Mouse (Mus musculus) kidney, adult 18-20 months (tissue): ENCODE measurements around the gene Shisa7.
A peak's percentile ranks its signal among the peaks of the same experiment; 100 is the strongest.
"Not testable (repeated sequence)": the region's sequence is repeated elsewhere in the genome, so short reads cannot be mapped to it uniquely, and the experiment has no call there.

Experiments
- DNase-seq: peaks from one replicate; pipeline ENCODE4 v3.0.0; 2021

Gene Shisa7

DNA sequence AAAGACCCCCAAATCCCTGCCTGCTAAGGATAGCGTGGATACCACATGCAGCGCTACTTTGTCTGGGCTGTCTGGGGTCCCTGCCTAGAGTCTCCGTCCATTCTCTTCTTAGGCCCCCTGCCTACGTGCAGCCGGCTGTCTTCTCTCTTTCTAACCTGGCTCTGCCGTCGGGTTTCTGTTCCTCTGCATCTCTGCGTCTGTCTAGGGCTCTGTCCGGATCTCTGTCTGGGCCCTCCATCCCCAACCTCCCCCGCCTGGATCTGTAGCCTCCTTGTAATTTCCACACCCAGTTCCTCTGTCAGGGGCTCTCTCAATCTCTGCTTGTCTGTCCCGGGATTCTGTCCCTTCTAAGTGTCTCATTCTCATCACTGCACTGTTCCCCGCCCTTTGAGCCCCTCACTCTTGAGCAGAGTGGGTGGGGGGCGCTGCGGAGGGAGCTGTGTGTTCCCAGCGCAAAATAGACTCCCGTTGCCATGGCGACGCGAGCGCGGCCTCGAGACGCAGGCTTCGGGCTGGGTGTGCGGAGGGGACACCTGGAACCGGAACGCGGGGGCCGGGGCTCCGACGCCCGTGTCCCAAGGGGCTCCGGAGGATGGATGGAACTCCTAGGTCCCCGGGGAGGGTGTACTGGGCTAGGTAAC, 772 bp downstream of the Shisa7 start:
- no peak for DNase-seq

DNA sequence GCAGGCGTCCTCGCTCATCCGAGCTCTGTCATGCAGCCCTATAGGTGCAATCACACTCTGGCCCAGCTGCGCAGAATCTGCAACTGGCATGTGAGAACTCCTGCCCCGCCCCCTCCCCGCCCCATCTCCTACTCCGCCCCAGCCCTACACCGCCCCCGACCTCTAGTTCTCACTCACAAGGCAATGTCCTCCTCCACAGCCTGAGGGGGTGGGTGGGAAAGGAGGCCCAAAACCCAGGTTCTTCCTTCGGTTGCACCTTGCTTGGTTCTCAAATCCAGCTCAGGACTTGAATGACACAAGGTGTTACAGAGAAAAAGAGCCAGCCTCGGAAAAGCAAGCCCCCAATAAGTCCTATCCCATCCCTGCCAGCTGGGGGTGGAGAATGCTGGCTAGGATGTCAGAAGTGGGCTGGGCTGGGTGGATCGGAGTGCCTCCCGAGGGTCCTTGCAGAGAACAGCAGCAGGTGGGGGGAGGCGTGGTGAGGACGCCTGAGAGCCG, 1.8 kb downstream of the Shisa7 start:
- DNase-seq: no peak

DNA sequence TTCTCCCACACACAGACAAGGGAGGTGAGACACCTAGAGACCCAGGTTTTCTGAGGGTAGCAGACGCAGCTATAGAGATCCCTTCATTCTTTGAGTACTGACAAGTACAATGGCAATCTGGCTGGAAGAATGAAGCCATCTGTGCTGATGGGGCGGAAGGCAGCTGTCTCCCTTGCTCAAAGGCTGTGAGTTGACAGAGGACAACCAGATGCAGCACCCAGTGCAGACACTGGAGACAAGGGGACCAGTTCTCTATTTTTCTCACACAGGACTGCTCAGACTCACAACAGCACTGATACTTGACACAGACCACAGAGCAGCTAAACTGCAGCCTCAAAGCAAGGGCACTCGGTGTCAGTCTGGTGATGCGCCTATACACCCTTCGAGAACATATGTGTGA, 2.4 kb downstream of the Shisa7 start:
- no peak for DNase-seq

DNA sequence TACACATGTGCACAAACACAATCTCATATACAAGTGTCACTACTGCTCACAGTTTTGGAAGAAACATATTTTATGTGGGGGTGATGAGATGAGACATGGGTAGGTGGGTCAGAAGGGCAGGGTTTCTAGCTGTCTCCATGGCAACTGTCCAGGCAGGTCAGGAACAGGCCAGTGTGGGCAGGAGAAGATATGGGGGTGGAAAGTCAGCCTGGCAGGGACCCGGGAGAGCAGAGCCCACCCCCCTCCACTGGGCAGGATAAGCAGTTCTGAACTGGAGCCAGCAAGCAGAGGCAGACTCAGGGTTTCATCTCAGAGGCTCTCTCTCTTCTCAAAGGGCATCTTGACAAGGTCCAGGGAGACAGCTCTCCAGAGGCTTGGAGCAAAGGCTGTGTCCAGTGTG, 6.9 kb downstream of the Shisa7 start:
- no peak for DNase-seq

DNA sequence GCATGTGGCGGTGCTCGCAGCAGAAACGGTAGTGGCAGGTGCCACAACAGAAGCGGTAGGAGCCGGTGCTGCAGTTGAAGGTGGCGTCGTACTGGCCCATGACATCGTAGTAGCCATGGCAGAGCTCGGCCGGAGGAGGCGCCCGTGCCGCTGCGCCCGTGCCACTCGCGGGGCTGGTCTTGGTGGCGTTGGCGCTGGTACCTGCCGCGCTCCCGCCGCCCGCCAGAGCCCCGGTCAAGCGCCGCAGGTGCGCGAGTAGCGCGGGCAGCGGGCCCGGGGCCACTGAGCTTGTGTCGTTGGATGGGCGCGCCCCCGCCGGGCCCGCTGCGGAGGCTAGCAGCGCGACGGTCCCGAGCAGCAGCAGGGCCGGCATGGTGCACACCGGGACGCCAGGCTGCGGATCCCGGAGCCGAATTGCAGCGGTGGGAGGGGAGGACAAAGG, 8.1 kb downstream of the Shisa7 start:
- peak; percentile 85 for DNase-seq

DNA sequence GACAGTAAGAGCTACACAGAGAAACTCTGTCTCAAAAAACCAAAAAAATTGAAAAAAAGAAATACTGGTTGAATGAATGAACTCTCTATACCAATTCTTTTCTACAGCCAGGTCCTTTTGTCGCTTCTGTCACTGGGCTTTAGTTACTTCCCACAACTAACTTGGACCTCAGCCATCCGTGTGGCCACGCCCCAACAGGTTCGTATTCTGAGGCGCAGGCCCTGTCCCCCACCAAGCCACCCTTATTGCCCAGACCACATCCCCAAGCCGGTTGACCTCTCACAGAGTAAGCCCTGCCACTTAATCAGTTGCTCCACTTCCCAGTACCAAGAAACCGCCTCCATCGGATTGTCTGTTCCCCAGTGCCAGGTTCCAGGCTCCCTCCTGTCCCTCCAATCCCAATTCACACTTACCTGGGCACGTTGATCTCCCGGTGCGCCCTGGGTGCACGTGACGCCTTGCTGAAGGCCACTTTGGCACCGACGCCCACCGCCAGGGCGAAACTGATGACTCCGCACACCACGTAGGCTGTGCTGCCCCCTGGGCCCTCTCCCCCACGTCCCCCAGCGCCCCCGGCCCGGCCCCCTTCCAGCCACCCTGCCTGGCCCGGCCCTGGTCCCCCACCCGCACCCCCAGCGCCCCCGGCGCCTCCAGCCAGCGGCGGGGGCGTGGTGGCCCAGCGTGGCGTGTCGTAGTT, 8.7 kb downstream of the Shisa7 start:
- no peak for DNase-seq

DNA sequence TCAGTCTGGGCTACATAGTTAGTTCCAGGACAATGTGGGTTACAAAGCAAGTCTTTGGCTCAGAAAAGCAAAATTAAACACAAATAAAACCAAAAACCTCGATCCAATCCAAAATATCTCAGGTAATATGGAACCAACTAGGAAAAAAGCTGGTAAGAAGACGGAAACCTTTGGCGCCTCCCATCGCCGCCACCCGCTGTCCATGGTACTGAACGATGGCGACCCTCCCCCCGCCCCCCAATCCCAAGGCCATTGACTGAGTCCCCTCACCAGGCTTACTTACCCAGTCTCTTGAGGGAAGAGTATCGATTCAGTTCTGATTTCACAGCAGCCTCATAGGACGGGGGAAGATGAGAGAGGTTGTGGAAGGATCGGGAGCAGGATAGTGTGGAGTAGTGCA, 14.0 kb downstream of the Shisa7 start:
- DNase-seq: no peak

DNA sequence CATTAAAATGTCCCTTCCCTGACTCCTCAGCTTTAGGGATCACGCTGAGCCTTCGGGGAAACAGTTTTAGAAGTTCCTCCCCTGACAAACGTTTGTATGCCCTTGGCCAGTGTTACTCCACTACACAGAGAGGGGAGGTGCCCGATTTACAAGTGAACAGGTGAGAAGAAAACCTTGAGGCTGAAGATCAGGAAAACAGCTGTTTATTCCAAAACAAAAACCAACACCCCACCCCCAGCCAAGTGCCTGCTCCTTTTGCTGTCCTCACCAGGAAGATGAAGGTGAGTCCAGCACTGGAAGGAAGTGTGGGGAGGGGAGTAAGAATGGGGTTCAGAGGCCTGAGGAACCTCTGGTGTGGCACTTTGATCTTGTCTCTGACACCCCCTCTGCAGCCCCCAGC, 19.1 kb downstream of the Shisa7 start:
- DNase-seq: no peak

DNA sequence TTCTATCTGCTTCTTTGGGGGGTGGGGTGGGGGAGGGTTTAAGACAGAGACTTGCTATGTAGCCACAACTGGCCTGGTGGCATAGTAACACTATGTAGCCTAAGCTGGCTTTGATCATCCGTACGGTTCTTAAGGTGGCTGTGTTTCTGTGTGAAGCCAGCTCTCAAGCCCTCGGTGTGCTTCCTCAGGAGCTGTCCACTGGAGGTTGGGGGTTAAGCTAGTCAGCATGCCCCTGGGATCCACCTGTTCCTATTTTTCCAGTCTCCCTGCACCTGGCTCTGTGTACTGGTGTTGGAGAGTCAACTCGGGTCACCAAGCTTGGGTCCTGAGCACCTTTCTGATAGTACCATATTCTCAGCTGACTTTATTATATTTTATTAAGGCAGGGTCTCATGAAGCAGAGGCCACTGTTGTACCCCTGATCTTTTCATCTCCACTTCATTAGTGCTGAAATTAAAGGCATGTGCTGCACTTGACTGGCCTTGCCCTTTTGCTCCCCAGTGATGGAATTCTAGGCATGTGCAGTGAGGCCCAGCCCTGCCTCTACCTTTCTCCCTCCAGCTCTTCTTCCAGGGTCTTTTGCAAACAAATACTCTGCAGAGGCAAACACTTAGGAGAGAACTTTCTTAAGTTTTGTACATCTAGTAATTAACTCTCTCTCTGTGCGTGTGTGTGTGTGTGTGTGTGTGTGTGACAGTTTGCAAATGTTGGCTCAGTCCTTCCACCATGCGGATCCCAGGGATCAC, 22.2 kb downstream of the Shisa7 start:
- DNase-seq: peak; percentile 22

DNA sequence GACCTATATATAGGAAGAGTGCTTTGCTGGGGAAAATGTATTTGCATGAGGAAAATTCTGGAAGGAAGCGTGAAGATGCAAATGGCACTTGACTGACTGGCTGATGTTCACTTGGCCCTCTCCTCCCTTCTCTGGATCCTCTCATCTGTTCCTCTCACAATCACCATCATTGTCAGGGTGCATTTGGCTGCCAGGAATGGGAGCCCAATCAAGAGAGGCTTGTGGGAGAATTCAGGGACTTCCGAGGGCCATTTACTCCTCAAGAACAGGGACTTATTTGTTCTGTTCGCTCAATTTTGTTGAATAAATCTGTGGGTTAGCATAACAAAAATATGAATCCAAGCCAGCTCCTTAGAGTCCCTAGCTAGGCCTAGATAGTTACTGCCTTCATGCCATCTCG, 22.8 kb downstream of the Shisa7 start:
- DNase-seq: no peak

DNA sequence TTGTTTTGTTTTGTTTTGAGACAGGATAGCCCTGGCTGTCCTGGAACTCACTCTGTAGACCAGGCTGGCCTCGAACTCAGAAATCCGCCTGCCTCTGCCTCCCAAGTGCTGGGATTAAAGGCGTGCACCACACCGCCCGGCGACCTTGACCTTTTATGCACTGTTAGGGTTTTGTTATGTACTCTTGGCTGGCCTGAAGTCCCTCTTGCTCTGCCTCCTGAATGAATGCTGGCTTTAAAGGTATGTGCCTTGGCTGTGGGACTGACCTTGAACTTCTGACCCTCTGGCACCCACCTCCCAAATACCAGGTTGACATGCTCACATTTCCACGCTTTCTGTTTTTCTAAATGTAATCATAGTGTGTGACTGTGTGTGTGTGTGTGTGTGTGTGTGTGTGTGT, 23.6 kb downstream of the Shisa7 start:
- DNase-seq: not testable (repeated sequence)

DNA sequence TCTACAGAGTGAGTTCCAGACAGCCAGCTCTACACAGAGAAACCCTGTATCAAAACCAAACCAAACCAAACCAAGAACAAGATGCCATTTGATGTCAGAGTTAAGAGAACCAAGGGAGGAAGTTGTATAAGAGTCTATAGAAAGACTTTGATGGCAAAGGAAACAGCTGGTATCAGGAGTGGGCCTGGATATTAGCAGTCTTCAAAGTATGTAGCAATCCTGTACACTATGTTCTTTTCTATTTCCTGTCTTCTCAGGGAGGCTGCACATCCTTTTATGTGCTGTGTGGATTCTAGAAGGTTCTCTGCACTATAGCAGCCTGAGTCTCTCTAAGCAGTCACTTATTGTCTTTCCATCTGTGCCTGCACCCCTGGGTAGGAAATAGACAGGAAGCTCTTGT, 27.9 kb downstream of the Shisa7 start:
- no peak for DNase-seq

DNA sequence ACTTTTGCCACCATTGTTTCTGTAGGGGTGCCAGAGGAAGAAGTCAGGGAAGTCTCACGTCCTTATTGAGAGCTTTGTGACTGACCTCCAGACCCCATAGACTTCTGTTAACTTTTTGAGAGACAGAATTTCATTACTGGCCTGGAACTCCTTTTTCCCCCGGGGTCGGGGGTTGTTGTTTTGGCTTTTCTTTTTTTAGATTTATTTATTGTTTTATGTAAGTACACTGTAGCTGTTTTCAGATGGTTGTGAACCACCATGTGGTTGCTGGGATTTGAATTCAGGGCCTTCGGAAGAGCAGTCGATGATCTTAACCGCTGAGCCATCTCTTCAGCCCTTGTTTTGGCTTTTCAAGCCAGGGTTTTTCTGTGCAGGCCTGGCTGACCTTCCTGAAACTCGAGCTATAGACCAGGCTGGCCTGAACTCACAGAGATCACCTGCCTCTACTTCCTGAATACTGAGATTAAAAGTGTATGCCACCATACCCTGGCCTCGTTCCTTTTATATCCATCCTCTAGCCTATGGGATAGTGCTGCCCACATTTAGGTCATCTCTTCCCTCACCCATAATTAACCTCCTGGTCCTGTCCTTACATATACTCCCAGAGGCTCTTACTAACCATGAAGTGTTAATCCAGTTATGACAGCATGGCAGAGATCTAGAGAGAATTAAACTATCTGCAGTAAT, 31.2 kb downstream of the Shisa7 start:
- DNase-seq: no peak

DNA sequence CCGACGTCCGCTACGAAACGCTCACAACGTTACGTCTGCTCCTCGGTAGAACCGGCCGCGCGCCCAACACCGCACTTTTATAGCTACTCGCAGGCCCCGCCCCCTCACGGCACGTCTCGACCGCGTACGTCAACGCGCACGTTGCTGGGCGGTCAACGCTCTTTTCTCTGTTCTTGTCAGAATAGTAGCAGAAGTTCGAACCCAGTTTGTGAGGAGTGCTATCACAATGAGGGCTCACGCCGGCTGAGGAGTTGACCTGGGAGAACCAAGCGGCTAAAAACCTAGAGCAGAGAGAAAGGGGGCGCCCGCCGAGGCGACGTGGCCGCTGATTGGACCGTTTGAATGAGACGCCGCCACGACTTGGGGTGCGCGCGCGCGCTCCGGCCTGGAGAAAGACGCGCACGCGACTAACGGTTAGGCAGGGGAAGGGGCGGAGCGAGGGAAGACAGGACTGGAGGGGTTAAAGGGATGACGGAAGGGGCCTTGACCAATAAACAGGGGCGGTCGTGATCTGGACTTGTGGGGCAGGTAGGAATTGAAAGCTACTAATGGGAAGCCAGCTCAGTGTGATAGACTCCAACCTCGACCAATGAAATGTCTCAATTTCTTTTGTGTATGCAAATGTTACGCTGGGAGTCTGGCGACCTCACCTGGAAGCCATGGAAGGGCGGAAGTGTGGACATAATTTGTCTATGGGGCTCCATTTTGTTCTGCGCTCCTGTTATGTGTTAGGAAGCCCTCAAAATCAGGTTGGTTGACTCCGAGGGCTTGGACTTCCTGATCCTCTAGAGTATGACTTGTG, 32.0 kb downstream of the Shisa7 start, which contains the start of gene Ube2s:
Gene Ube2s (minus strand): TSS at position 288 of the 802 bp plus-strand sequence.
- DNase-seq: peak; percentile 98

DNA sequence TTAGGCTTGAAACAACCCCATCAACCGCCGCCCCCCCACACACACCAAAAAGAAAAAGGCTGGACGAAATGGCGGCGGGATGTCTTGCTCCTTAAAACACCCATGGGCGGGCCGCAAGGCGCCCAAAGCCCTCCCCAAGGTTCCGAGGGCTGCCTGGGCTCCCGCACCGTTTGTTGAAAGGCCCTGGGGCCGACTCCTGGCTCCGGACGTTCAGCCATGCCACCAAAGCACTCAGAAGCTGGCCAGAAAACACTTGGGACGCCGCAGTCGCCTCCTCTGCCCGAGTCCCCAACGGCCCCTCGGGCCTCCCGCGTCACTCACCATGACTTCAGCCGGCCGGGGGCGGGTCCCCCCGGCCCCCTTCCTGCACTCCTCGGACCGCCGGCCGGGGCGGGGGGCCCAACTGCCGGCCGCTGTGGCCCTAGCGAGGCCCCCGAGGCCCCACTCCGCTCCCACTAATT, 32.6 kb downstream of the Shisa7 start:
- DNase-seq: no peak

DNA sequence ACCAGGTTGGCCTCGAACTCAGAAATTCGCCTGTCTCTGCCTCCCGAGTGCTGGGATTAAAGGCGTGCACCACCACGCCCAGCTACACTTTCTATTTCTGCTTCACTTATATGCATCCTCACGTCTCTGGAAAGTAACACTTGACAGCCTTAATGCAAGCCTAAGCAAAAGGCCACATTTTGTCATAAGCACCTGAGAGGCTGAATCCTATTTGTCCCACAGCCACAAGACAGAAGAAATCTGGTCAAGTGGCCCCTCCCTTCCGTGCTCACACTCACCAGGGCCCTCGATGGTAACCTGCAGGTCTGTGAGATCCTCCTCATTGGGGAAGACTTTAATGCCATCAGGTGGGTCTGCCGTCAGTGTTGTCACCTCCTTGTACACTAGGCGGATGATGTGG, 33.4 kb downstream of the Shisa7 start:
- not testable (repeated sequence) for DNase-seq

DNA sequence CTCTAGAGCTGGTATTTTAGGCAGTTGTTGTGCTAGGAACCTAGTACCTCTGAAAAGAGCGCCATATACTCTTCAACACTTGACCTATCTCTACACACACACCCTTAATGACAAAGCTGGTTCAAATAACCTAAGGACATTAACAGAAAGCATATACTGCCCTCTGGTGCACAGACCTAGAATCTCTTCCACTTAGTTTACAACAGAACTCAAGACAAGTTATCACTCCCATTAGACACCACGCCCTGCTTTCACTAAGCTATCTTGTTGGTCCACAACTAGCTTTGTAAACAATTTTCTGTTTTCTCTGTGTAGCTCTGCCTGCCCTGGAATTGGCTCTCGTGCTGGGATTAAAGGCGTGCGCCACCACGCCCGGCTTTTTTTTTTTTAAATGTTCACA, 37.8 kb downstream of the Shisa7 start:
- DNase-seq: no peak

DNA sequence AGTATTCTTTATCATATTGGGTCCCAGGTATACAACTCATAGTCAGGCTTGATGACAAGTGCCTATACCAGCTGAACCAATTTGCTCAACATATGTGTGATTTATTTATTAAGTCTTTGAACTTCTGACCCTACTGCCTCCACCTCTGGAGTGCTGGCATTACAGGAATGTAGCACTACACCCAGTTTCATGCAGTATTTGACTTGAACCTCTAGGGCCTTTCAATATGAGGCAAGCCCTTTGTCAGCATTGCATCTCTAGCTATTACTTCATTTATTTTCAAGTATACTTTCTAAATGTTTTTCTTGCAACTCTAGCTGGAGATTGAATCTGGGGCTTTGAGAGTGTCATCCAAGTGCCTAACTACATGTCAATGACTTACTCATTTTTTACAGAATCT, 42.2 kb downstream of the Shisa7 start:
- DNase-seq: no peak

DNA sequence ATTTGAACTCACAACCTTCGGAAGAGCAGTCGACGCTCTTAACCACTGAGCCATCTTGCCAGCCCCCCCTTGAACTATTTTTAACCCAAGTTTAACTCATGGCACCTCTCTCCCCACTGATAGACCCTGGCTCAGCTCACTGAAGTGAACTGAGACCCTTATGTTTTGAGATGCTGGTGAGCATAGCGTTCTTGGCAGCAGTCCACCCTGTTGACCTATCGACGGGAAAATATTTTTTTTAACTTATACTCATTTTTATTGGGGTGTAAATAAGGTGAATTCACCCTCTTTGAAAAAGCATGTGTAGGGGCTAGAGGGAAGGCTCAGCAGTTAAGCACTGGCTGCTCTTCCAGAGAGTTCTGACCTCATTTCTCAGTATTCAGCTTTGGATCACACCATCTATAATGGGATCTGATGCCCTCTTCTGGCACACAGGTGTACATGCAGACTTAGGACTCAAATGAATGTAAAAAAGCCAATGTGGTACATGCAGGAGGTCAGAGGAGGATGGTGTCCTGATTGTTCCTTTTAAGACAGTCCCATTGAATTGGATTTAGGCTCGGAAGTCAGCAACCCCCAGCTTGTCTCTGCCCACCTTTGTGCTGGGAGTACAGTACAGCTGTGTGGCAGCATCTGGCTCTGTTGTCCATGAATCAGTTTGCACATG, 48.6 kb downstream of the Shisa7 start:
- peak; percentile 22 for DNase-seq

DNA sequence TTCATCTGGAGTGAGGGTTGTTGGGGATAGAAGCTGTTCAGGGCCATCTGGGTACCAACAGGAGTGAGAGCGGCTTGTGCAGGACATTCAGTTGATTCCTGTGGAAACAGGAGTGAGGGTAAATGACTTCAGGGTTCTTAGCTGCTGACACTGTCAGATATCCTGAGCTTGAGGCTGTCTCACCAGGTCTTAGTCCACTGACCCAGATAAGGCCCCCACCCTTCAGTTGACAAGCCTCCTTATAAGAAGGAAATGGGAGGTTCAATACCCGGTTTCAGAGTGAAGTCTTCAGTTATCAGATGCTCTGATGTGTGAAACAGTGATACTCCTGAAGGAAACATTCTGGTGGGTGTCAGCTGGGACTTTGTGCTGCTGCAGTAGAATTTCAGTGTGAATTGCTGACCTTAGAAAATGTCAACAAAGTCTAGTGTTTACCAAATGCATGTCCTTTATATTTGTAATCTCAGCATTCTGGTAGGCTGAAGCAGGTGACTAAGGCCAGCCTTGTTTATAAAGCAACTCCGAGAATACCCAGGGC, 49.8 kb downstream of the Shisa7 start:
- DNase-seq: no peak

DNA sequence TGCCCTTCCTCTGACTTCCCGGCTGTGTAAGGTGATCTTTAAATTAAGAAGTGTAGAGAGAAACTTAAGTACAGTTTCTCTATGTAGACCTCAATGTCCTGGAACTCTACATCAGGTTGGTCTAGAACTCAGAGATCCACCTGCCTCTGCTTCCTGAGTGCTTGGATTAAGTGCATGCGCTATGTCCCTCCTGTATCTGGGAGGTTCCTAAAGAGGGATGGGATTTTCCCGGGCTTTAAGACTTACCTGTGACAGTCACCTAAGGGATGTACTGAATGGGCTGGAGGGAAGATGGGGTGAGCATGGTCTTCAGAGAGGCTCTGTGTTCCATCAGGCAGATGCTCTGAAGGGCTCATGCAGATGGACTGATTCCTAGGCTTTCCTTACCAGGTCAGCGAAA, 50.8 kb downstream of the Shisa7 start:
- DNase-seq: no peak
